Mouse (Mus musculus): ENCODE results near the gene Dctn1. TPM values are rescaled to one million over a fixed set of nuclear protein-coding genes. Genes with fewer than 3 reads are reported as not detected.
A peak's percentile ranks its signal among the peaks of the same experiment; 100 is the strongest.

Dctn1 gene
- polyA plus RNA-seq, 1 experiment from 2014 or later = 164 TPM

GRCm38 (mm10) chr6:83142211-83142731 lies 23.4 kb upstream of the Dctn1 start:
- no peaks in the 10 kb centered on the region for H3K9me3 ChIP-seq (replicated peaks; ENCODE audit: control insufficient read depth, low read length, poor library complexity, severe bottlenecking)
- H3K27ac ChIP-seq (ENCODE audit: low read length) = no peak overlapping the region
- H3K36me3 ChIP-seq (ENCODE audit: control insufficient read depth, insufficient read depth, low read length) = no peaks in the 10 kb centered on the region
- H3K4me3 ChIP-seq (ENCODE audit: low read depth, low read length) = peak overlapping the region; percentile 33
- 4% methylated on average over 33 of the region's 41 CpGs for WGBS
- H3K4me2 ChIP-seq (ENCODE audit: low read length) = peak overlapping the region; percentile 63
- ATAC-seq = peak; percentile 19; the same call in 1 of the 2 replicates
- H3K4me1 ChIP-seq (ENCODE audit: control insufficient read depth, insufficient read depth, low read length) = peaks cover 20% of the 10 kb centered on the region
- H3K27me3 ChIP-seq (ENCODE audit: control insufficient read depth, insufficient read depth, low read depth, low read length) = no peaks in the 10 kb centered on the region; the same call in 1 of the 2 replicates
- peak overlapping the region; percentile 64 for H3K9ac ChIP-seq (ENCODE audit: low read depth, low read length)

DNA sequence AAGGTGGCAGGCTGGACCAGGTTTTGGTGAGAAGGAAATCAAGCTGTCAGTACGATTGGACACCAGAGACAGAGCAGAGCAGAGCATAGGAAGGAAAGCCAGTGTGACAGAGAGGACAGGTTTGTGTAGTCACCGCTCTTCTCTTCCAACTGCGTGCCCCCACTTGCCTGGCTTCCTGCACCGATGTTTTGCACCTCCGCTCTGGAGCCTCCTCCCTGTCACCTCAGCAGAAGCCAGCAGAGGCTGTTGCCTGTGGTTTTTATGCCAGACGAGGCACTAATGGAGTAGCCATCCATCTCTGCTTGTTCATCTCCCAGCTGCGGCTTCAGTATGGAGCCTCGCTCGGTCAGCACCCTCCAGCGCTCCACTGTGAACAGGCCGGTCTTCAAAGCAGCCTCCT lies 22.8 kb upstream of the Dctn1 start:
- no peak overlapping the region for H3K9ac ChIP-seq (ENCODE audit: low read depth, low read length)
- peak; percentile 8; the same call in 1 of the 2 replicates for ATAC-seq
- H3K4me2 ChIP-seq (ENCODE audit: low read length) = peak overlapping the region; percentile 63
- H3K9me3 ChIP-seq (replicated peaks; ENCODE audit: control insufficient read depth, low read length, poor library complexity, severe bottlenecking) = no peaks in the 10 kb centered on the region
- H3K4me1 ChIP-seq (ENCODE audit: control insufficient read depth, insufficient read depth, low read length) = peaks cover 16% of the 10 kb centered on the region
- WGBS = 56% methylated on average over 11 of the region's 11 CpGs
- H3K27ac ChIP-seq (ENCODE audit: low read length) = no peak overlapping the region
- no peaks in the 10 kb centered on the region for H3K36me3 ChIP-seq (ENCODE audit: control insufficient read depth, insufficient read depth, low read length)
- no peak overlapping the region for H3K4me3 ChIP-seq (ENCODE audit: low read depth, low read length)
- no peaks in the 10 kb centered on the region; the same call in 1 of the 2 replicates for H3K27me3 ChIP-seq (ENCODE audit: control insufficient read depth, insufficient read depth, low read depth, low read length)

- no peak overlapping the region for H3K9ac ChIP-seq (ENCODE audit: low read depth, low read length)
- no peaks in the 10 kb centered on the region for H3K36me3 ChIP-seq (ENCODE audit: control insufficient read depth, insufficient read depth, low read length)
- H3K9me3 ChIP-seq (replicated peaks; ENCODE audit: control insufficient read depth, low read length, poor library complexity, severe bottlenecking) = no peaks in the 10 kb centered on the region
- H3K4me1 ChIP-seq (ENCODE audit: control insufficient read depth, insufficient read depth, low read length) = peaks cover 8% of the 10 kb centered on the region; the same call in 1 of the 2 replicates
- WGBS = 85% methylated on average over 2 of the region's 2 CpGs
- H3K4me3 ChIP-seq (ENCODE audit: low read depth, low read length) = no peak overlapping the region
- ATAC-seq = no peak
- no peaks in the 10 kb centered on the region; the same call in 1 of the 2 replicates for H3K27me3 ChIP-seq (ENCODE audit: control insufficient read depth, insufficient read depth, low read depth, low read length)
- no peak overlapping the region for H3K27ac ChIP-seq (ENCODE audit: low read length)
- H3K4me2 ChIP-seq (ENCODE audit: low read length) = no peak overlapping the region
Observed at GRCm38 (mm10) chr6:83145209-83145608, 20.5 kb upstream of the Dctn1 start.

DNA sequence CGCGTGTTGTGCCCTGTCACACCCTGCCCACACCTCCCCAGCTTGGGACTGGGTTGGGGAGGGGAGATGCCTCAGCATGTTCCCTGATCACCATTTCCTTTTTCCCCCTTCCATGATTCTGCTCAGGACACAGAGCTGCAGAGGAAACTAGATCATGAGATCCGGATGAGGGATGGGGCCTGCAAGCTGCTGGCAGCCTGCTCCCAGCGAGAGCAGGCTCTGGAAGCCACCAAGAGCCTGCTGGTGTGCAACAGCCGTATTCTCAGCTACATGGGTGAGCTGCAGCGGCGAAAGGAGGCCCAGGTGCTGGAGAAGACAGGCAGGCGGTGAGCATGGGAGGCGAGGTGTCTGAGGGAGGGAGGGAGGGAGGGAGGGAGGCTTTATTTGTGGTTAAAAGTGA lies 19.9 kb upstream of the Dctn1 start:
- H3K27ac ChIP-seq (ENCODE audit: low read length) = no peak overlapping the region
- no peak overlapping the region for H3K4me2 ChIP-seq (ENCODE audit: low read length)
- no peaks in the 10 kb centered on the region for H3K9me3 ChIP-seq (replicated peaks; ENCODE audit: control insufficient read depth, low read length, poor library complexity, severe bottlenecking)
- no peak overlapping the region for H3K9ac ChIP-seq (ENCODE audit: low read depth, low read length)
- no peak for ATAC-seq
- WGBS = 80% methylated on average over 9 of the region's 9 CpGs
- H3K27me3 ChIP-seq (ENCODE audit: control insufficient read depth, insufficient read depth, low read depth, low read length) = no peaks in the 10 kb centered on the region; the same call in 1 of the 2 replicates
- no peak overlapping the region for H3K4me3 ChIP-seq (ENCODE audit: low read depth, low read length)
- H3K4me1 ChIP-seq (ENCODE audit: control insufficient read depth, insufficient read depth, low read length) = peaks cover 8% of the 10 kb centered on the region; the same call in 1 of the 2 replicates
- no peaks in the 10 kb centered on the region for H3K36me3 ChIP-seq (ENCODE audit: control insufficient read depth, insufficient read depth, low read length)

GRCm38 (mm10) chr6:83147280-83147679 lies 18.4 kb upstream of the Dctn1 start:
- no peaks in the 10 kb centered on the region for H3K36me3 ChIP-seq (ENCODE audit: control insufficient read depth, insufficient read depth, low read length)
- no peak overlapping the region for H3K27ac ChIP-seq (ENCODE audit: low read length)
- 52% methylated on average over 7 of the region's 7 CpGs for WGBS
- ATAC-seq = no peak
- H3K9ac ChIP-seq (ENCODE audit: low read depth, low read length) = no peak overlapping the region
- H3K4me3 ChIP-seq (ENCODE audit: low read depth, low read length) = no peak overlapping the region
- no peak overlapping the region for H3K4me2 ChIP-seq (ENCODE audit: low read length)
- peaks cover 3% of the 10 kb centered on the region; the same call in 1 of the 2 replicates for H3K4me1 ChIP-seq (ENCODE audit: control insufficient read depth, insufficient read depth, low read length)
- H3K9me3 ChIP-seq (replicated peaks; ENCODE audit: control insufficient read depth, low read length, poor library complexity, severe bottlenecking) = no peaks in the 10 kb centered on the region
- no peaks in the 10 kb centered on the region for H3K27me3 ChIP-seq (ENCODE audit: control insufficient read depth, insufficient read depth, low read depth, low read length)

GRCm38 (mm10) chr6:83151721-83152120 lies 14.0 kb upstream of the Dctn1 start:
- H3K4me2 ChIP-seq (ENCODE audit: low read length) = no peak overlapping the region
- peaks cover 10% of the 10 kb centered on the region for H3K4me1 ChIP-seq (ENCODE audit: control insufficient read depth, insufficient read depth, low read length)
- H3K27me3 ChIP-seq (ENCODE audit: control insufficient read depth, insufficient read depth, low read depth, low read length) = no peaks in the 10 kb centered on the region
- H3K27ac ChIP-seq (ENCODE audit: low read length) = no peak overlapping the region
- H3K36me3 ChIP-seq (ENCODE audit: control insufficient read depth, insufficient read depth, low read length) = no peaks in the 10 kb centered on the region; the same call in 1 of the 2 replicates
- no peak for ATAC-seq
- WGBS = 30% methylated on average over 8 of the region's 8 CpGs
- no peak overlapping the region for H3K4me3 ChIP-seq (ENCODE audit: low read depth, low read length)
- no peaks in the 10 kb centered on the region for H3K9me3 ChIP-seq (replicated peaks; ENCODE audit: control insufficient read depth, low read length, poor library complexity, severe bottlenecking)
- 0 out of 2 replicates have a peak overlapping the region, but pooled peaks have one; percentile 16 for H3K9ac ChIP-seq (ENCODE audit: low read depth, low read length)

DNA sequence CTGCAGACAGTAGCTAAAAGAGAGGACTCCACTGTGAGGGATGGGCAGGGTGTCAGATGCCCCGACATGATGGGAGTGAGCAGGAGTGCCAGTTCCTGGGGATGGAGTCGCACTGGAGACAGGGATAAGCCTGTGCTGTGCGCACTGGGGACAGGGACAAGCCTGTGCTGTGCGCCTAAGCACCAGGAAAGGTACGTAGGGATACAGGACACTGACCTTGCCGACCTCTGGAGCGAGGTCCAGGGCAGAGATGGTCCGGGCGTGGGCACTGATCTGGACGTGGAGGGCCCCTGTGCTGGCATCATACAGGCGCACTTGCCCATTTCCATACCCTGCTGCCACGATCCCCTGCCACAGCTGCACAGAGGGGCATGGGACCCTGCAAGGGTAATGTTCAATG lies 12.7 kb upstream of the Dctn1 start:
- no peak for ATAC-seq
- 88% methylated on average over 12 of the region's 12 CpGs for WGBS
- no peak overlapping the region for H3K9ac ChIP-seq (ENCODE audit: low read depth, low read length)

DNA sequence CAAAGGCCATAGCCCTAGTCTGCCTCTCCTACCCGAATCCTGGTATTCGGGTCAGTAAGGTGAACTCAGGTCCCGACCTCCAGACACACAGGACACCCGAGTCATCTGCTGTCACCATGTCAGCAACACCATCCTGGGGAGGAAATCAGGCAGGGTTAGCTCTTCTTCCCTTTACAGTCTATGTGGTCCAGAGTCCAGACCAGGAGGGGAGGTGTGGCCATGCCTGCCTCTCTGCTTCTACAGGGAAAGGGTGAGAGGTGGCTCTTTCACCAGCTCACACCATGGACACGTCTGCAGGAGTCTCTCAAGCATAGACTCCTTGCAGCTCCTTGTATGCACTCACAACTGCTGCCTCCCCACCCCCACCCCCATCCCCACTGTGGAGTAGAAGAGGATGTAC lies 12.2 kb upstream of the Dctn1 start:
- H3K4me1 ChIP-seq (ENCODE audit: control insufficient read depth, insufficient read depth, low read length) = peaks cover 10% of the 10 kb centered on the region
- no peak for ATAC-seq

More for the DNA sequence above, 12.7 kb upstream of the Dctn1 start:
- Histone ChIP-seq H3K36me3 (ENCODE audit: control insufficient read depth, insufficient read depth, low read length) (no peaks in the 10 kb centered on the region; the same call in 1 of the 2 replicates), H3K9me3 (replicated peaks; ENCODE audit: control insufficient read depth, low read length, poor library complexity, severe bottlenecking) (no peaks in the 10 kb centered on the region), H3K4me2 (ENCODE audit: low read length) (no peak overlapping the region), H3K27ac (ENCODE audit: low read length) (no peak overlapping the region), H3K4me1 (ENCODE audit: control insufficient read depth, insufficient read depth, low read length) (peaks cover 10% of the 10 kb centered on the region), H3K27me3 (ENCODE audit: control insufficient read depth, insufficient read depth, low read depth, low read length) (no peaks in the 10 kb centered on the region), H3K4me3 (ENCODE audit: low read depth, low read length) (no peak overlapping the region)

DNA sequence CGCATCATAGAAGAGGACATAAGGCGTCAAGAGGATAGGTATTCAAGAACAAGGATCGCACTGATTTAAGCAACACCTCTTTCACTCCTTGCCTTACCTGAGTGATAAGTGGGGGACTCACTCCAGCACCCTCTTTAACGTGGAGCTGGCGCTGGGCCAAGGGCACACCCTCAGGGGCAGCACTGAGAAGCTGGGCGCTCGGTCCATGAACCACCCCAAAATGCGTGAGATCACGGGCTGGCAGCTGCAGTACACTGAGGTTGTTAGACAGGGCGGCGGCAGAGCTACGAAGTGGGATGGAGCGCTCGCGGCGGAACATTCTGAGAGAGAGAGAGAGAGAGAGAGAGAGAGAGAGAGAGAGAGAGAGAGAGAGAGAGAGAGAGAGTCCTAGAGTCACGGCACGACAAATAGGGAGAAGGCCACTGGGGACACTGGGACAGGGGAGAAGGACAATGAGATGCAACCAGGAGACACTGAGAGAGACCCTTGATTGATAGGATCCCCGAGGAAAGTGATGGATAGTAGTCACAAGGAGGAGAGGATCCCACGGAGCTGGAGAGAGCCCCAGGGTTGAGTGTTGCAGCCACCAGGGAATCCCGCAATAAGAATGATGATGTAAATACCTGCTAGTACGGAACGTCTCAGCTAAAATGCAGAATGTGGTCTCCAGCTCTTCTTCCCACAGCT lies 10.0 kb upstream of the Dctn1 start:
- no peaks in the 10 kb centered on the region for H3K9me3 ChIP-seq (replicated peaks; ENCODE audit: control insufficient read depth, low read length, poor library complexity, severe bottlenecking)
- ATAC-seq = peak; percentile 47
- no peaks in the 10 kb centered on the region; the same call in 1 of the 2 replicates for H3K36me3 ChIP-seq (ENCODE audit: control insufficient read depth, insufficient read depth, low read length)
- H3K27ac ChIP-seq (ENCODE audit: low read length) = peak overlapping the region; percentile 55; the same call in 1 of the 2 replicates
- peak overlapping the region; percentile 74 for H3K9ac ChIP-seq (ENCODE audit: low read depth, low read length)
- peaks cover 7% of the 10 kb centered on the region for H3K27me3 ChIP-seq (ENCODE audit: control insufficient read depth, insufficient read depth, low read depth, low read length)
- H3K4me1 ChIP-seq (ENCODE audit: control insufficient read depth, insufficient read depth, low read length) = peaks cover 10% of the 10 kb centered on the region
- 7% methylated on average over 23 of the region's 23 CpGs for WGBS
- peak overlapping the region; percentile 48 for H3K4me3 ChIP-seq (ENCODE audit: low read depth, low read length)
- peak overlapping the region; percentile 87 for H3K4me2 ChIP-seq (ENCODE audit: low read length)

More for the DNA sequence above, 12.2 kb upstream of the Dctn1 start:
- H3K27ac ChIP-seq (ENCODE audit: low read length) = no peak overlapping the region
- 77% methylated on average over 5 of the region's 5 CpGs for WGBS
- no peaks in the 10 kb centered on the region for H3K9me3 ChIP-seq (replicated peaks; ENCODE audit: control insufficient read depth, low read length, poor library complexity, severe bottlenecking)
- H3K9ac ChIP-seq (ENCODE audit: low read depth, low read length) = no peak overlapping the region
- H3K36me3 ChIP-seq (ENCODE audit: control insufficient read depth, insufficient read depth, low read length) = no peaks in the 10 kb centered on the region; the same call in 1 of the 2 replicates
- no peak overlapping the region for H3K4me3 ChIP-seq (ENCODE audit: low read depth, low read length)
- no peak overlapping the region for H3K4me2 ChIP-seq (ENCODE audit: low read length)
- H3K27me3 ChIP-seq (ENCODE audit: control insufficient read depth, insufficient read depth, low read depth, low read length) = no peaks in the 10 kb centered on the region
